Mouse (Mus musculus) erythroblast, embryonic 14.5 days (primary cell): ENCODE results near the gene Nmrk1.

Experiments used
- GATA1 ChIP-seq: IDR thresholded peaks from 2 replicates; pipeline ENCODE4 v1.6.1; 2012; ENCODE audit warnings: low read length, inconsistent platforms, mixed read lengths
- TAL1 ChIP-seq: IDR thresholded peaks from 3 replicates; pipeline ENCODE4 v1.6.1; 2012; ENCODE audit warnings: low read length, inconsistent platforms, mixed read lengths

GRCm38 (mm10) chr19:18617504-18617903 is 14.2 kb upstream of the Nmrk1 start:
- TF ChIP-seq GATA1 (no peak), TAL1 (no peak)
